Mouse (Mus musculus): ENCODE measurements around the gene Trit1.

Trit1 gene

DNA sequence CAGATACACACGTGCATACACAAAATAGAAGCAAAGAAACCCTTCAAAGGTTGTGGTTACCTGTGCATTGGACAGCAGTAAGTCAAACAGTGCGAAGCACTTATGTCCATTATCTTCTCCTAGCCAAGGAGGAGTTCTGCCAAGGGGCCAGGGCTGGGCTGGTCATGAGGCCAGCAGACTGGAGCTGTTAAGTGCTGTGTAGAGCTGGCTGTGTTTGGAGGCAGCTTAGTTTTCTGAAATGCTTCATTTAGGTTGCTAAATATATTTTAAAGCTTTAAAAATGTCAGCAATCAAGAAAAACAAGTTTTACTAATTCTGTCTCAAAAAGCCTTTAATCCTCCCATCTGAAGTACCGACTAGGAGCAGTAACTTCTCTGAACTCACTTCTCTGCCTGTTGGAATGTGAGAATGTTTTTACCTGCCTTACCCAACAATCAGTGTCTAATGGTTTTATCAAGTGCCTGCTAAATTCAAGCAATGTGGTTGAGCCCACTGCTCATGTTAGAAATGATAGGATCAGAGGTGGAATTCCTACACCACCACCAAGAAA is 40.2 kb downstream of the Trit1 start:
- TF ChIP-seq GATA4 (IDR thresholded peaks at IDR 0.05; ENCODE audit: insufficient replicate concordance, low read length) = no peak

DNA sequence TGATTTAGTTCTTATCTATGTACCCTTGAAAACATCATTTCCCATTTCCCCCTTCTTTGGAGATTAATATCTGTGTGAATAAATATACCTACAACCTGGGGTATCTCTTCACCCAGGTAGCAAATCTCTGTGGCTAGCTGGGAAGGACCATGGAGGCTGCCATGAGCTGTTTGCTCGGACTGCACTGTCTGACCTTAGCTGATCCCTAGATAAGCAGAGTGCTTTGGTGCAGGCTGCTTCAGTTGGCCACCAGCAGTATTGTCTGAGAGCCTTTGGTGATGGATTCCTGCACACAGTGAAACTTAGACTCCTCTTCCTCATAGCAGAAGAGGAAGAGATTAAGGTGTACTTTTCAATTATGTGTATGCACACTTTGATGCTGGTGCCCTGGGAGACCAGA is 41.6 kb downstream of the Trit1 start:
- TF ChIP-seq GATA4 (IDR thresholded peaks at IDR 0.05; ENCODE audit: insufficient replicate concordance, low read length) = no peak

DNA sequence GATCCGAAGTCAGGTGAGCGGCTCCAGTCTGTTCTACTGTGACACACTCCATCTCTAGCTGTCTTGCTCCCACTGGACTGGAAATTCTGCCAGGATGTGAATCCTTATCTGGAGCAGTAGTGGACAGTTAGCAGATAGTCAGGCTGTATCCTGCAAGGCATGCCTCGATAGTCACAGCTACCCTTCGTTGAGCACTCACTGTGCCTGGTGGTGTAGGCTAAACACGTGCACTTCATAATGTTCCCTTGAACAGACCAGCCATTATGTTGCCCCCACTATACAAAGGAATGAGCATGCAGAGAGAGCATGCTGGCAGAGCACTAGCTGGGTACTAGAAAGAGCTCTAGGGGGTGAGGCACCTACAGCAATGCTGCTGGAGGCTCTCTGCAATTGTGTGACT is 45.3 kb downstream of the Trit1 start:
- TF ChIP-seq GATA4 (IDR thresholded peaks at IDR 0.05; ENCODE audit: insufficient replicate concordance, low read length) = no peak

DNA sequence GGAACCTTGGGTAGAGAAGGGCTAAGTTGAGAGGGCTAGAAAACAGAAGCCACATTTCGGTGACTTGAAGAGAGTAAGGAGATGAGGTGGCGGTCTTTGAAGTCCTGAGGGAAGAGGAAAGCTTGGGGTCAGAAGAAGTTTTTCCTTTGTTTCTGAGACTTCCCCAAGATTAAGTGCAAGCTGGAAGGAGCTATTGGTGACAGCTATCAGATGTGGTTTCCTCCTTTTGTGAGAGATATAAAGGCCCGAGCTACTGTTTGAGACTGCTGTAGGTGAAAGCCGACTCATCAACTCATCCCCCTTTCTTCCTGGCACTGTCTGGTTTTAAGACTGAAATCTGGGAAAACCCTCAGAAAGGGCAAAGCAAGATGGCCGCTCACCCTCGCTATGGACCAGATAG is 52.2 kb downstream of the Trit1 start:
- no peak for TF ChIP-seq GATA4 (IDR thresholded peaks at IDR 0.05; ENCODE audit: insufficient replicate concordance, low read length)

DNA sequence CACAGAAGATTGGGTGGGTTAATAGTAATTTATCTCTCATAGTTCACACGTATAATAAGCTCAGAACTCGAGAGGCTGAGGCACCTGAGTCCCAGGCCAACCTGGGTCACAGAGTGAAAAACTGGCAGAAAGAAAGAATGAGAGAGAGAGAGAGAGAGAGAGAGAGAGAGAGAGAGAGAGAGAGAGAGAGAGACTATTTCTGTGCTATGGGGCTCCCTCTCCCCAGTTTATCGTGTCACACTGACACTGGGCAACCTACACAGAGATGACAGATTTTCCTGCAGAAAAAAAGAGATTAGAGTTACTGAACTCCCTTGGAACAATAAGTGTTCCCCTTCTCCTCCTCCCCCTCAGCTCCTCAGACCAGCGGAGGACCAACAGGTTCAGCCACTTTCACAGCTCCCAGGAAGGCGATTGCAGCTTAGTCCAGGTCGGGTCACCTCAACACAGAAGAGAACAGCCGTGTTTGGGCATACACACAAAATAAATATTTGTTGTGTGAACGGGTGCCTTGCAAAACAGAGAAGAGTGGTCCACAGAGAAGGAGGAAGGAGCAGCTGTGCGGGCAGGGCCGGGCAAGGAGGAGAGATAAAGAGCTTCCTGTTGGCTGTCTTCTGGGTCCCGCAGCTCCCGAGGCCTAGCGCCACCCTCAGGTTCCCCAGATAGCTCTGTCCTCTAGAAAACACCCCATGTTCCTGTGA is 55.0 kb downstream of the Trit1 start:
- TF ChIP-seq GATA4 (IDR thresholded peaks at IDR 0.05; ENCODE audit: insufficient replicate concordance, low read length) = no peak; the same call in 1 of the 2 replicates

DNA sequence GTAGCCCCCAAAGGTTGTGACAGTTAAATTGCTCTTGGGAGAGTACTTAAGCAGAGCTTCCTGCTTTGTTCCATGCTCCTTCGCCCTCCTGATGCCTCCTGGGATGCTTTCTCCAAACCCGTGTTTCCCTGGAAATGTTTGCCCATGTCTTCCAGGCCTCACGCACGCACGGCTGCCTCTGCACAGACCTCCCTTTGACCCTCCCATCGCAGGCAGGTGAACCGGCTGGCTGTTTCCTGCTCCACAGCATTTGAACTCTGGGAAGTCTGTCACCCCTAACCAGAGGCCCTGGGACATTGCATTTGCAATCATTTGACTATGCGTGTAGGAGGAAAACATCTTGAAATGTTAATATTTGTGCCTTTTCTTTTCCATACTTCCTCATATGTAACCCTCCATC is 60.5 kb downstream of the Trit1 start:
- TF ChIP-seq GATA4 (IDR thresholded peaks at IDR 0.05; ENCODE audit: insufficient replicate concordance, low read length) = no peak

DNA sequence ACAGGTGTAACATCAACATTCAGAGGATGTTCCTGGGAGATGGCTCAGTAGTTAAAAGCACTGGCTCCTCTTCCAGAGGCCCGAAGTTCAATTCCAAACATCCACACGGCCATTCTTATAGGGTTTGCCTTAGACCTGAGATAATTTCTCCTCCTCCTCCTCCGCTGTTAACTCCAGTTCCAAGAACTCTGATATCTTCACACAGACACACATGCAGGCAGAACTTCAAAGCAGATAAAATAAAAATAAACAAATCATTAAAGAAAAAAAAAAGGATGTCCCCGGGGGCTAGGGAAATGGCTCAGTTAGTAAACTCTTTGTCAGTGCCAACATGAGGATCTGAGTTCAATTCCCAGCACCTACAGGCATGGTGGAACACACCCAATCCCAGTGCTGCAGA is 61.8 kb downstream of the Trit1 start:
- no peak for TF ChIP-seq GATA4 (IDR thresholded peaks at IDR 0.05; ENCODE audit: insufficient replicate concordance, low read length)

DNA sequence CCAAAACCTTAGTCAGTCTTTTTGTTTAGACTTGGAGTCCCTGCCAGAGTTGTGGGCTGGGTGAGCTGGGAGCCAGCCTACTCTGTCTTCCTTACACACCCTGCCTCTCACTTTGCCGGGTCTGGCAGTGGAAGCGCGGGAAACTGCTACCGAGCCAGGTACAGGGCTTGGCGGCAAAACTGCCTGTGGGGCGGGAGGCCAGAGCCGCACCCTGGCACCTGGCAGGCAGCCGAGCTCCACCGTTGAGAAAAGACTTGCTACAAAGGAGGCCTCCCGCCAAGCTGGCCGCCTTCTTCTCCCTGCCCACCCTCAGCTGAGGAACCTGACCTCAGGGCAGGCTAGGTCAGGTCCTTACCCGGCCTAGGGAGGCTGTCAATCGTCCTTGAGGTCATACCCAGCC is 64.4 kb downstream of the Trit1 start:
- no peak for TF ChIP-seq GATA4 (IDR thresholded peaks at IDR 0.05; ENCODE audit: insufficient replicate concordance, low read length)

DNA sequence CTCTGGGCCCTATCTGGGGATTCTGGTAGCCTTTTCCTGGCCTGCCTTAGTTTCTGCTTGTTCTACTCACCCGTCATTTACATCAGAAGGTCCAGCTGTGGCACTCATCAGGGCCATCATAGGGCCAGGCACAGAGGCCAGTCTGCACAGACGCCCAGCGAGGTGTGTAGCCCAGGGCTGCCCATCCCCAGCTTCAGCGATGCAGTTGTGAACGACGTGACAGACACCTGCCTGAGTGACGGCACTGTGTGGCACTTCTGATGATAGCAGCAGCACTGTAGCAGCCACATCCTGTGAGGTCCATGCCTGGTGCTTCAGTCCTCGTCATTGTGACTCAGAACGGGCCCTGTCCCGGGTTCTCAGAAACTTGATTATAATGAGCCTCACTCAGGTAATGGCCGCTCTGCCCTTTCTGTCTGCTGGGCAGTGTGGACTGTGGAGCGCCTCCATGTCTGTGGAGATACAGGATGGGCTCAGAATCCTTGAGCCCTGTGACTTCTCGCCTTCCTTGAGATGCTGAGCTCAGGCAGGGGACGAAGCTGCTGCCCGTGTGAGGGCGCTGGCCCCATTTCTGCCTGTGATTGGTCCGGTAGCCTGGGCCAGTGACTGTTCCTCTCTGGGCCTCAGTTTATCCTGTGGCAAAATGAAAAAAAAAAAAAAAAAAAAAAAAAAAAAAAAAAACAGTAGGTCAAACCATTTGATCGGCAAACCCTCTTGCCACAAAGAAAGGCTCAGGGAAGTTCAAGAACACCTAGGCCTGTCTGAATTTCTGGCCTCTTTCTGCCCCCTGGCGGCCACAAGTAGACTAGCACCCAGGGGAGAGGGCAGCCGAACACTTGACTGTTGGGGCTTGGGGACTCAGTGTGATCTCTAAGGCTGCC is 66.1 kb downstream of the Trit1 start:
- TF ChIP-seq GATA4 (IDR thresholded peaks at IDR 0.05; ENCODE audit: insufficient replicate concordance, low read length) = no peak

DNA sequence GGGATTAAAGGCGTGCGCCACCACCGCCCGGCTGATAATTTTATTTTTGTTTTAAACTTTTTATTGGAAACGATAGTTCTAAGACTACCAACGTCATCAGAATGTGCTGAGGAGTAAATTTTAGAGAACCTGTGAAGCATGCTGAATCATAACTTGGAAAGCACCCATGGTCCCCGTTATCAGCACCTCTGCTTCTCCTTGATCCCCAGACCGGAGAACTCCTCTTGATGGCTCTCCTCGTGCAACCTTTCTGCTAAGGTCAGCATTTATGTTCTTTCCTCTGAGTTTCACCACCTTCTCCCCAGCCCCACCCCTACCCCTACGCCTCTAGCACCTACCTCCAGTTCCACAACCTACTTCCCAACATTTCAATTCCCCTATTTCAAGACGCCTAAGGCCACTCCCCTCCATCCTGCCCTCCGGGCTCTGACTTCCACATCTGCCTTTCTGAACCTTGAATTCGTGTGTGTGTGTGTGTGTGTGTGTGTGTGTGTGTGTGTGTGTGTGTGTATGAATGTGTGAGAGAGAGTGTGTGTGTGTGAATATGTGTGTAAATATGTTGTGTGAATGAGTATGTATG is 67.0 kb downstream of the Trit1 start:
- no peak for TF ChIP-seq GATA4 (IDR thresholded peaks at IDR 0.05; ENCODE audit: insufficient replicate concordance, low read length)

DNA sequence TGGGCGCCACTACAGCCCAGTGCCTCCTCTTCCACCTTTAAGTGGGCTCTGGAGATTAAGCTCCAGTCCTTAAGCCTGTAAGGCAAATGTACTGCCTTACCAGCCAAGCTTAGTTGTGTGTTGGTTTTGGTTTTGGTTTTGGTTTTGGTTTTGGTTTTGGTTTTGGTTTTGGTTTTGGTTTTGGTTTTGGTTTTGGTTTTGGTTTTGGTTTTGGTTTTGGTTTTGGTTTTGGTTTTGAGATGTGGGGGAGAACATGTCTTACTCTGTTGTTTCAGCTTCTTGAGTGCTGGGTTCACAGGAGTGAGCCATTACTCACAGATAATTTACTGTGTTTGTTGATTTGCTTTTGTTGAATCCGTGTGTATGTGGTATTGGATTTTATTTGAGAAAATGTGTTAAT is 68.9 kb downstream of the Trit1 start:
- no peak for TF ChIP-seq GATA4 (IDR thresholded peaks at IDR 0.05; ENCODE audit: insufficient replicate concordance, low read length)

DNA sequence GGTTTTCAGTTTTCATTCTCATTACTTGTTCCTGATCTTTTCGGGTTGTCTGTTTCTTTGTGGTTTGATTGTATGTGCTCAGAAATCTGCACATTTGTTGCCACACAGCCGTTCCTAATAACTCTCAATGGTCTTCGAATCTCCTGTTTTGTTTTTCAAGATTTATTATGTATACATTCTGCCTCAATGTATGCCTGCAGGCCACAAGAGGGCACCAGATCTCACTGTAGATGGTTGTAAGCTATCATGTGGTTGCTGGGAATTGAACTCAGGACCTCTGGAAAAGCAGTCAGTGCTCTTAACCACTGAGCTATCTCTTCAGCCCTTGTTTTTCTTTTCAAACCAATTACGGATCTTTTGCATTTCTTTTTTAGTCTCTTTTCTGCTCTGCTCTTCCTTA is 70.0 kb downstream of the Trit1 start:
- TF ChIP-seq GATA4 (IDR thresholded peaks at IDR 0.05; ENCODE audit: insufficient replicate concordance, low read length) = no peak

DNA sequence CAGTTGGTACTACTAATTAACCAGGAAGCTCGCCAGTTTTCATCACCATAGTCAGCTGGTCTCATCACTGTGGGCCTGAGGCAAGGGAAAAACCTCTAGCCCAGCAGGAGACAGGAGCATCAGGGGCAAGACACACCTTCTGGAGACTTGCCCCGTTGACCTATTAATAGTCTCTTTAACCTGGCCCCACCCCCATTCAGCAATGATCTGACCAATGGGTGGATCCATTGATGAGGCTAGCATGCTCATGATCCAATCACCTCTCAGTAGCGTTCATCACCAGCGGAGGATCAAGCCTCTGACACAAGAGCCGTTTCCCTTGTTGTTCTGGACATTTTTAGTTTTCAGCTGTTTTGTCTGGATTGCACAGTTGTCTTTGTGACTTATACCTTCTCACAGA is 76.2 kb downstream of the Trit1 start:
- no peak for TF ChIP-seq GATA4 (IDR thresholded peaks at IDR 0.05; ENCODE audit: insufficient replicate concordance, low read length)

DNA sequence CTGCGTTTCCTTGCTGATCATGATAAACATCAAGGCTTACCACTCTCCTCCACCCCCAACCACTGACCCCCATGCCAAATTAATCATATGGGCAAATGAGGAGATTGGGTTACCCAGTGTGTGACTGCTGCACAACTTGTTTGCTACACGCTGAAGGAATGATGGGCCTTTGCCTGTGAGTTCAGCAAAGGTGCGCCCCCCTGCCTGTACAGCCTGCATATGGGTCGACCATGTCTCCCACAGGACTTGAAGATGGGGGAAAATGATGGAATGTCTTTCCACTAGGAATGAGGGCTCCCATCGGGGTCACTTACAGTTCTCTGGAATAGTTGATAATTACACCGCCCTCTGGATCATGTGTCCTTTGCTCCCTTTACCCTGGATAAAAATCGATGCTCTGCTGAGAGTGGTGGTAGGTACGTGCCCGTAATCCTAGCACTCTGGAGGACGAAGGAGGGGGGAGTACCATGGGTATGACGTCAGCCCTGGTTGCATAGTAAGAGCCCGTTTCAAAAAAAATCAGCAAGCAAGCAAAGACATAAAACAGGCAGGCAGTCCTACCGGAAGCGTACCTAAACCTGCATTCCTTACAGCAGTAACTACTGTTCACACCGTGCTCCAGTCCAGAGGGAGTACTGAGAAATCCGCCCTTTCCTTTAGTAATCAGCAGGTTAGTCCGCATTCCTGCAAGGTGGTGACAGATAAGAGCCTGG is 76.8 kb downstream of the Trit1 start:
- no peak for TF ChIP-seq GATA4 (IDR thresholded peaks at IDR 0.05; ENCODE audit: insufficient replicate concordance, low read length)

DNA sequence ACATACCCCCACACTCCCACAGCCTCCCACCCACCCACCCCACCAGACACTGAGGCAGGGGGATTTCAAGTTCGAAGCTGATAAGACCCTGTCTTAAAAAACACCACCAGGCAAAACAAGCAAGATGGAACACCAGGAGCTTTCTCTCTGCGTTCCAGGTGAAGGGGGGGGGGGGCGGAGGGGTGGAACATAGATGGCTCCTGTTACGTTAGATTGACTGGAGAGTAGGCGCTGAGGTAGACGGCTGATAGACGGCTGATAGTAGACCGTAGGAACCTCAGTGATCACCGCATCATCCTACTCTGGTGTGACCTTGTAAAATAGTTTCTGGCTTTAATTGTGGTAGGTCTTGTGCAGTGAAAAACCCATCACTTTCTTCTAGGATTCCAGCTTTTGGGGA is 77.5 kb downstream of the Trit1 start:
- no peak for TF ChIP-seq GATA4 (IDR thresholded peaks at IDR 0.05; ENCODE audit: insufficient replicate concordance, low read length)

Data from liver, adult (tissue).